Mouse (Mus musculus) lung, embryonic 16.5 days (tissue): ENCODE results near the gene Odf2. TPM values are rescaled to one million over a fixed set of nuclear protein-coding genes. Genes with fewer than 3 reads are reported as not detected.

ENCODE experiments used
- ATAC-seq: fragments of 200-750 bp; cut with Nextera tagmentation; 2 replicates; pipeline ENCODE4 v1.8.0; 2017; ENCODE audit warnings: low read depth, mild to moderate bottlenecking, moderate library complexity
- H3K27ac ChIP-seq: fragments of 300-500 bp; sonication (generic); 2 replicates; pipeline ENCODE4 v1.5.1; 2014; ENCODE audit warnings: mild to moderate bottlenecking, control low read depth, low read length
- H3K27me3 ChIP-seq: fragments of 300-500 bp; sonication (generic); 2 replicates; pipeline ENCODE4 v1.6.1; 2014; ENCODE audit warnings: low read depth, low read length, mixed read lengths; ENCODE audit not compliant: control insufficient read depth, insufficient read depth
- H3K36me3 ChIP-seq: fragments of 300-500 bp; sonication (generic); 2 replicates; pipeline ENCODE4 v1.6.1; 2014; ENCODE audit warnings: low read length; ENCODE audit not compliant: control insufficient read depth, insufficient read depth
- H3K4me1 ChIP-seq: fragments of 300-500 bp; sonication (generic); replicated peaks from 2 replicates; pipeline ENCODE4 v1.6.1; 2014; ENCODE audit warnings: low read length, mixed read lengths; ENCODE audit not compliant: control insufficient read depth, insufficient read depth
- H3K4me2 ChIP-seq: fragments of 300-500 bp; sonication (generic); 2 replicates; pipeline ENCODE4 v1.6.1; 2014; ENCODE audit warnings: low read depth, low read length, control low read depth
- H3K4me3 ChIP-seq: fragments of 300-500 bp; sonication (generic); 2 replicates; pipeline ENCODE4 v1.5.1; 2014; ENCODE audit warnings: mild to moderate bottlenecking, low read length, control low read depth
- H3K9ac ChIP-seq: fragments of 300-500 bp; sonication (generic); 2 replicates; pipeline ENCODE4 v1.6.1; 2014; ENCODE audit warnings: low read length, control low read depth
- H3K9me3 ChIP-seq: fragments of 300-500 bp; sonication (generic); 2 replicates; pipeline ENCODE4 v1.6.1; 2016; ENCODE audit warnings: low read length; ENCODE audit not compliant: control insufficient read depth
- WGBS: fragments of 180-500 bp; shearing (Covaris S2); extraction: QIAGEN DNeasy Blood & Tissue Kit; methylation state at CpG from one replicate; pipeline ENCODE4 v1.1.7; 2014; 5-methylcytosine and 5-hydroxymethylcytosine counted together
- polyA plus RNA-seq: library from polyadenylated mRNA; unstranded; fragments of >200 nt; fragmentation: Nextera tagmentation; extraction: Ambion mirVana; gene quantifications from 2 replicates; pipeline ENCODE4 v1.2.1, GENCODE M21; 2015

The Odf2 gene
- polyA plus RNA-seq = 60.8 and 62.3 TPM in 2 replicates

GRCm38 (mm10) chr2:29889066-29889944 is at the start of gene Odf2:
Gene Odf2, plus strand, starts transcription at chr2:29889221.
- H3K4me1 ChIP-seq = peaks cover 11% of the 10 kb centered on the region
- under 1% methylated on average over 69 of the region's 70 CpGs for WGBS
- peak within 1 kb of the TSS; percentile 60 for H3K4me3 ChIP-seq
- H3K27ac ChIP-seq = peak within 1 kb of the TSS; percentile 85
- peaks cover 2% of the 10 kb centered on the region; the same call in 1 of the 2 replicates for H3K27me3 ChIP-seq
- peak within 1 kb of the TSS; percentile 69 for H3K9ac ChIP-seq
- H3K36me3 ChIP-seq = peaks cover 22% of the 10 kb centered on the region
- ATAC-seq = peak; percentile 93
- H3K4me2 ChIP-seq = peak within 1 kb of the TSS; percentile 95
- H3K9me3 ChIP-seq = no peaks in the 10 kb centered on the region

DNA sequence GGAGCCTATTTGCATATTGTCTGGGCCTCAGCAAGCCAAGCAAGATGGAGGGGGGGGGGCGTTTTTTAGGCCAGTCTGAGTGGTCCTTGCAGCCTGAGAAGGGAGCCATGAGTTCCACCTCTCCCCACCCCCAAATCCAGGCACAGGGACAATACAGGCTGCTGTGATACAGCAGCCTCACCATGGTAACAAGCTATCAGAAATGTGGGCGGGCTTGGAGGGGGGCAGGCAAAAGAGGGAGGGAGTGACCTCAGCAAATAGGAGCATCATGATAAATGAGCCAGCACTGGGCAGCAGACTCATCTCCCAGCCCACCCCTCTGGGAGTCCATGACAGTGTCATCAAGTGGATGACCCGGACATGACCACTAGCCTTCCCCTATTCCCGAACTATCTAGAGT is 49.6 kb upstream of the Odf2 start:
- peaks cover 12% of the 10 kb centered on the region for H3K27me3 ChIP-seq
- no peaks in the 10 kb centered on the region for H3K4me1 ChIP-seq
- H3K27ac ChIP-seq = no peak overlapping the region
- peaks cover 10% of the 10 kb centered on the region for H3K36me3 ChIP-seq
- no peak overlapping the region for H3K9ac ChIP-seq
- 53% methylated on average over 4 of the region's 4 CpGs for WGBS
- H3K9me3 ChIP-seq = no peaks in the 10 kb centered on the region
- ATAC-seq = no peak
- no peak overlapping the region for H3K4me3 ChIP-seq
- H3K4me2 ChIP-seq = no peak overlapping the region

GRCm38 (mm10) chr2:29843231-29844105 is 45.6 kb upstream of the Odf2 start:
- no peak for ATAC-seq
- Histone ChIP-seq H3K9ac (no peak overlapping the region), H3K4me1 (no peaks in the 10 kb centered on the region; the same call in 1 of the 2 replicates), H3K4me2 (no peak overlapping the region), H3K27me3 (peaks cover 44% of the 10 kb centered on the region), H3K27ac (no peak overlapping the region), H3K4me3 (no peak overlapping the region), H3K9me3 (no peaks in the 10 kb centered on the region), H3K36me3 (peaks cover 8% of the 10 kb centered on the region)
- WGBS = 68% methylated on average over 9 of the region's 9 CpGs

DNA sequence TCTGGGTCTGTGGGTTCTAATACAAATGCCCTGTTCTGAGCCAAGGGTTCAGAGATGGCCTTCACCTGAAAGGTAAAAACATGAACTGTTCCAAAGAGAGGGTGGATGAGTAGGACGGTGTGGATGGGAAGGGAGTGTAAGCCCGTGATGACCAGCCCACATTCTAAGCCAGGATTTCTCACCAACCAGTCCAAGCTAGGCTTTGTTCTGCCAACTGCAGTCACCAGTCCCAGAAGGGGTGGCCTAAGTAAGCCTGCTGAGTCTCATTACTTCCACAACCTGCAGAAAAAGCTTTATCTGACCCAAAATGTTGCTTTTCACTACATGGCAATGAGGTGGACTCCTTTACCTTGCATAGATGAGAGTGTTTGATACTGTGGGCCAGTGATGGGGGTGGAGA is 44.9 kb upstream of the Odf2 start:
- ATAC-seq = no peak
- Histone ChIP-seq H3K4me3 (no peak overlapping the region), H3K36me3 (peaks cover 8% of the 10 kb centered on the region), H3K4me2 (no peak overlapping the region), H3K9ac (no peak overlapping the region), H3K4me1 (no peaks in the 10 kb centered on the region; the same call in 1 of the 2 replicates), H3K9me3 (no peaks in the 10 kb centered on the region), H3K27me3 (peaks cover 44% of the 10 kb centered on the region), H3K27ac (no peak overlapping the region)
- 98% methylated on average over 2 of the region's 2 CpGs for WGBS

DNA sequence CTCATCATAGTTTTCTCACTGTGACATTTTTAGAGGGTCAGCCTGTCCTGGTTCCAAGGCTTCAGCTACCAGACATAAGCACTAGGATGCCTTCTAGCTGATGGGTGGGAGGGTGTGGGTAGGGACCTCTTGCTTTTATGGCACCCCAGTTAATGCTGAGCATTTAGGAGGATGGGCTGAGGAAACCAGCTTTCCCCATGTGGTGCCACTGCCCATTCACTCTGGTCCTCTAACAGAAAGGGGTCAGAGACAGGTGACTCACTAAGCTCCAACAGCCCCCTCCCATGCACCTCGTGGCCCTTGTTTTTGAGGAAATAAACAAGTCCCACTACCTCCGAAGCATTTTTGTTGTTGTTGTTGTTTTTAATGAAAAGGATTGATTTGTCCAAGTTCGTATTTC is 44.4 kb upstream of the Odf2 start:
- Histone ChIP-seq H3K27ac (no peak overlapping the region), H3K27me3 (peaks cover 44% of the 10 kb centered on the region), H3K4me1 (no peaks in the 10 kb centered on the region; the same call in 1 of the 2 replicates), H3K4me3 (no peak overlapping the region), H3K4me2 (no peak overlapping the region), H3K9me3 (no peaks in the 10 kb centered on the region), H3K36me3 (peaks cover 8% of the 10 kb centered on the region), H3K9ac (no peak overlapping the region)
- no peak for ATAC-seq
- 26% methylated on average over 3 of the region's 3 CpGs for WGBS

GRCm38 (mm10) chr2:29845636-29846035 is 43.4 kb upstream of the Odf2 start:
- no peak overlapping the region for H3K27ac ChIP-seq
- ATAC-seq = no peak
- 20% methylated on average over 25 of the region's 25 CpGs for WGBS

DNA sequence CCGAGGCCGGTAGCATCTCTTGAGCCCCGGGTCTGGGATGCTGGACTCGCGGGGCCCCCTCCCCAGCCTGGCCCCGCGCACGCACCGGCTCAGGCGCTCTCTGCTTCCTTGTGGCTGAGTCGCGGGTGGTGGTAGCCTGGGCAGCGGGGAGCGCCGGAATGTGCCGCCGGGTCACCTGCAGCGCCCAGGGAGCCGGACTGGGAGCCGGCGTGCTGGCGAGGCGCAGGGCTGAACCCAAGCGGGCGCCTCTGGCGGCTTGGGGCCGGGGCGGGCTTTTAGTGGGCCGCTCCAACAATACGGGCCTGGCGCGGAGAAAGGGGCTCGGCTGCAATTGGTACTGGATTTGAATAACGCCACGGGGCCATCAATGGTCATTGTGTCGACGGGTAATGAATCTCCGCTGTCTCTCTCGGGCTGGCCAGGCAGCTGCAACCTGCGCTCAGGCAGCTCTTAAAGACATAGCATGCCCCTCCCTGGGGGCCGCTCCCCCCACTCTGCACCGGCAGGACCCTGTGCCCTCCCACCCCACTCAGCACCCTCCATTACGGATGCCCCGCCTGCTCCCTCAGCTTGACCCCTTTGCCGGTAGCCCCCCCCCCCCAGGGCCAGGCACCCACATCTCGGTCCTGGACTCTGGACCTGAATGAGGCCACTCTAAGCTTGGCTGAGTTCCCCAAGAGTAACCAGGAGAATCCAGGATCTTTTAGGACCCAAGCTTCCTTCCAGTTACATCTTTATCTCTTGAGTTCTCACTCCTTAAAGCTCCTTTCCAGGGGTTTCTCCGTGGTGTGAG is 42.8 kb upstream of the Odf2 start:
- 12% methylated on average over 47 of the region's 47 CpGs for WGBS
- Histone ChIP-seq H3K9me3 (no peaks in the 10 kb centered on the region), H3K27ac (no peak overlapping the region), H3K4me3 (0 out of 2 replicates have a peak overlapping the region, but pooled peaks have one; percentile 9), H3K36me3 (peaks cover 8% of the 10 kb centered on the region), H3K4me1 (no peaks in the 10 kb centered on the region; the same call in 1 of the 2 replicates), H3K9ac (no peak overlapping the region), H3K4me2 (no peak overlapping the region), H3K27me3 (peaks cover 44% of the 10 kb centered on the region)
- no peak for ATAC-seq

More at GRCm38 (mm10) chr2:29845636-29846035, 43.4 kb upstream of the Odf2 start:
- Histone ChIP-seq H3K4me3 (0 out of 2 replicates have a peak overlapping the region, but pooled peaks have one; percentile 9), H3K4me1 (no peaks in the 10 kb centered on the region; the same call in 1 of the 2 replicates), H3K9me3 (no peaks in the 10 kb centered on the region), H3K4me2 (no peak overlapping the region), H3K9ac (no peak overlapping the region), H3K27me3 (peaks cover 44% of the 10 kb centered on the region), H3K36me3 (peaks cover 8% of the 10 kb centered on the region)

GRCm38 (mm10) chr2:29846911-29847310 is 42.1 kb upstream of the Odf2 start:
- H3K36me3 ChIP-seq = peaks cover 6% of the 10 kb centered on the region
- H3K9ac ChIP-seq = no peak overlapping the region
- H3K9me3 ChIP-seq = no peaks in the 10 kb centered on the region
- WGBS = 48% methylated on average over 3 of the region's 3 CpGs
- no peak overlapping the region for H3K4me2 ChIP-seq
- no peak for ATAC-seq
- H3K27ac ChIP-seq = no peak overlapping the region
- H3K27me3 ChIP-seq = peaks cover 44% of the 10 kb centered on the region
- H3K4me3 ChIP-seq = no peak overlapping the region
- H3K4me1 ChIP-seq = no peaks in the 10 kb centered on the region; the same call in 1 of the 2 replicates
